Mouse (Mus musculus) lung, embryonic 15.5 days (tissue): ENCODE measurements around the gene Rarb. TPM values are rescaled to one million over a fixed set of nuclear protein-coding genes. Genes with fewer than 3 reads are reported as not detected.
A peak's percentile ranks its signal among the peaks of the same experiment; 100 is the strongest.

Source experiments
- ATAC-seq: fragments of 200-750 bp; cut with Nextera tagmentation; 2 replicates; pipeline ENCODE4 v1.8.0; 2017; ENCODE audit warnings: moderate number of reproducible peaks, borderline replicate concordance; ENCODE audit not compliant: low FRiP score, low TSS enrichment; ENCODE audit errors: extremely low read depth
- H3K27ac ChIP-seq: fragments of 300-500 bp; sonication (generic); 2 replicates; pipeline ENCODE4 v1.5.1; 2015; ENCODE audit warnings: moderate library complexity, mild to moderate bottlenecking, inconsistent platforms
- H3K27me3 ChIP-seq: fragments of 300-500 bp; sonication (generic); 2 replicates; pipeline ENCODE4 v1.6.1; 2015; ENCODE audit warnings: inconsistent platforms
- H3K36me3 ChIP-seq: fragments of 300-500 bp; sonication (generic); 2 replicates; pipeline ENCODE4 v1.6.1; 2015; ENCODE audit warnings: inconsistent platforms
- H3K4me1 ChIP-seq: fragments of 300-500 bp; sonication (generic); 2 replicates; pipeline ENCODE4 v1.6.1; 2015; ENCODE audit warnings: inconsistent platforms
- H3K4me2 ChIP-seq: fragments of 300-500 bp; sonication (generic); 2 replicates; pipeline ENCODE4 v1.6.1; 2015; ENCODE audit warnings: inconsistent platforms, mild to moderate bottlenecking, moderate library complexity
- H3K4me3 ChIP-seq: fragments of 300-500 bp; sonication (generic); 2 replicates; pipeline ENCODE4 v1.5.1; 2015; ENCODE audit warnings: mild to moderate bottlenecking, inconsistent platforms
- H3K9ac ChIP-seq: fragments of 300-500 bp; sonication (generic); 2 replicates; pipeline ENCODE4 v1.6.1; 2015; ENCODE audit warnings: inconsistent platforms
- H3K9me3 ChIP-seq: fragments of 300-500 bp; sonication (generic); 2 replicates; pipeline ENCODE4 v1.6.1; 2016; ENCODE audit warnings: inconsistent platforms
- WGBS: fragments of 180-500 bp; shearing (Covaris S2); methylation state at CpG from one replicate; pipeline ENCODE4 v1.1.7; 2015; 5-methylcytosine and 5-hydroxymethylcytosine counted together
- polyA plus RNA-seq: library from polyadenylated mRNA; unstranded; fragments of >200 nt; fragmentation: Nextera tagmentation; extraction: Ambion mirVana; gene quantifications from 2 replicates; pipeline ENCODE4 v1.2.1, GENCODE M21; 2015

Rarb gene
- polyA plus RNA-seq, 1 experiment from 2014 or later = 14.5 TPM

DNA sequence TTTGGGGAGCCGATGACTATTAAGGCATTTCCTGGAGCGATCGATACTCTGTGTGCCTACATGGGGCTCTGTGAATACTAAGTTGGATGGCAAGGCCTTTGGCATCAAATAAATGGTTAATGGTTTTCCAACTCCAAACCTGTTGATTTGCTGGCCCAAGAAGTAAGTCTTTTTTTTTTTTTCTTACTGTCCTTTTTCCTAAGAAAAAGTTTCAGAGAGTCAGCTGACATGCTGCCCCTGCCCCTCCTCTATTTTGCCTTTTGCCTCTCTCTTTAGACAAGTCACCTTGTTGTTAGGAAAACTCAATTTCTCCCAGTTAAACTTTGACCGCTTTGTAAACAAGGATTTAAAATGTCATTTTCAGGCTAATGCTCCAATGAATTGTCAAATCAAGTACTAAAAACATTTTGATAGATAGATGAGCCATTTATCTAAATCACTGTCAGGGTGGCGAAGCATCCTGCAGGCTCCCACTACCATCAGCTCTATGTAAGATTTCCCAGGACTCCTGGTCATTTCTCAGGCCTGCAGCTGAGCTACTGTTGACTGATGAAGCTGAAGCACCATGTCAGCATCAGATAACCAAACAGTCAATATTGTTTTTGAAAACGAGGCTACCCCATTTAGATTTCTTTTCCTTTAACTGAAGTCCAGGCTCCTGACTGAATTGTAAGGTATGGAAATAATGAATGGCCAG is 245.3 kb downstream of the Rarb start:
- H3K27me3 ChIP-seq = no peaks in the 10 kb centered on the region
- peaks cover 13% of the 10 kb centered on the region for H3K4me1 ChIP-seq
- no peak for ATAC-seq
- H3K9me3 ChIP-seq = no peaks in the 10 kb centered on the region
- no peak overlapping the region for H3K9ac ChIP-seq
- no peaks in the 10 kb centered on the region for H3K36me3 ChIP-seq
- peak overlapping the region; percentile 53 for H3K4me3 ChIP-seq
- peak overlapping the region; percentile 27 for H3K27ac ChIP-seq
- peak overlapping the region; percentile 81 for H3K4me2 ChIP-seq
- 36% methylated on average over 6 of the region's 6 CpGs for WGBS

DNA sequence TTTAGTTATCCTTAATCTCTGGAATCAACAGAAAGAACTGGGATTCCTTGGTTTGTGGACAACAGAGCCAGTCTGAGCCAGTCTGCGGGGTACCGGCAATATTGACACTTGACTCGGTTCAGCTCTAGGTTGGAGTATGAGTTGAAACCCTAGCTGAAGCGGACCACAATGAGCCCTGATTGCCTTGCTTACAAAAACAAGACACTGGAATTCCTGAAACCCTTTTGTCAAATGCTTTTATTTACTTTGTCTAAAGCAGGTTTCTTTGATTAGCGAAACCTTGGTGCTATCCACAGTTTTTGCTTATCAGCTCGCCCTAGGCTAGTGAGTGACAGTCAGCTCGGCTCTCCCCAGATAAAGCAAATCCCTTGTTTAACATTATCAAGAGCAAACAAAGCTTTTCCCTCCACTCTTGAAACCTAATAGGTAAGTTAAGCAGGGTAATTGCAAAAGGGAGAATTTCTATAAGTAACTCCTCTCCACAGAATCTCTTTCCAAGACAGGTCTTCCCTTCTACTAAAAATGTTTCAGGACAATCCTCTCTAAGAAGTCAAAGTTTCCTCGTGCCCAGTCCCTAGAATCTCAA is 246.1 kb downstream of the Rarb start:
- 28% methylated on average over 8 of the region's 8 CpGs for WGBS
- peak overlapping the region; percentile 81 for H3K4me2 ChIP-seq

DNA sequence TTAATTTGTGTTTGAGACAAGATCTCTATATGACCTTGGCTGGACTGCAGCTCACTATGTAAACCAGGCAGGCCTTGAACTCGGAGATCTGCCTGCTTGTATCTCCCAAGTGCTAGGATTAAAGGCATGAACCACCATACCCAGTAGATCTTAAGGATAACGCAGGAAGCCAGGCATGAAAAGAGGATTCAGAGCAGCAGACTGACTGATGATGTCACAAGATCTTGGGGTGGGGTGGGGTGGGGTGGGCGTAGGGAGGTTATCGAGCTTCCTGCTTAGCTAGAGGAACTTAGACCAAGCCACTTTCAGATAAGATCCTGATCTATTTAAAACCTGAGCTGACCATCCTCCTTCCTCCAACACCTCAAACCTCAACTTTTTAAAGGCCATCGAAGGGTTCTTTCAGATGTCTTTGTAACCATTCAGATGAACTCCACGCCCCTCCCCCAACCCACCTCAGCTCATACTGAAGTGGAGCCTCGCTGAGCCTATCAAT is 249.4 kb downstream of the Rarb start:
- Histone ChIP-seq H3K36me3 (no peaks in the 10 kb centered on the region), H3K27me3 (no peaks in the 10 kb centered on the region), H3K9ac (no peak overlapping the region), H3K4me2 (no peak overlapping the region), H3K27ac (no peak overlapping the region), H3K4me1 (peaks cover 13% of the 10 kb centered on the region), H3K9me3 (no peaks in the 10 kb centered on the region), H3K4me3 (no peak overlapping the region)
- ATAC-seq = no peak
- 29% methylated on average over 7 of the region's 7 CpGs for WGBS

More for the DNA sequence above, 246.1 kb downstream of the Rarb start:
- no peak for ATAC-seq
- Histone ChIP-seq H3K27me3 (no peaks in the 10 kb centered on the region), H3K4me3 (peak overlapping the region; percentile 53), H3K4me1 (peaks cover 13% of the 10 kb centered on the region), H3K9me3 (no peaks in the 10 kb centered on the region), H3K27ac (no peak overlapping the region; the same call in 1 of the 2 replicates), H3K36me3 (no peaks in the 10 kb centered on the region), H3K9ac (no peak overlapping the region)

DNA sequence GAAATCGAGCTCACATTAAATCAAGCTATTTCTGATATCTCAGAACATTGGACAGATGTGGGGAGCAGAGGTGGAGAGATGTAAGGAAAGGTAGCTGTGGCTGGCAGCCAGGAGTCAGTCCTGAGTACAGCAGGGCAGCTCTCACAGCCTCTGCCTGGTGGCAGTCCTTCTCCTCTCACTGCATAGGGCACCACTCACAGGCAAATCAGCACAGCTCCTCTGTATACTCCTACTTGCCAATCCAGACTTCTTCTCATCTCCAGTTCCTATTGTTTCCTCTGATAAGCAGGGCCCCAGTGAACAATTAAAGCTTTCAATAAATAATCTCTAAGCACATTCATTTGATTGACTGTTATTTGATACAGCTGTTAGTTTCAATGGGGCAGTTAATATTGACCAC is 252.0 kb downstream of the Rarb start:
- ATAC-seq = no peak
- Histone ChIP-seq H3K4me2 (no peak overlapping the region), H3K27ac (no peak overlapping the region), H3K36me3 (no peaks in the 10 kb centered on the region), H3K4me1 (no peaks in the 10 kb centered on the region), H3K9ac (no peak overlapping the region), H3K27me3 (no peaks in the 10 kb centered on the region), H3K9me3 (no peaks in the 10 kb centered on the region), H3K4me3 (no peak overlapping the region)
- 70% methylated on average over 1 of the region's 1 CpGs for WGBS

DNA sequence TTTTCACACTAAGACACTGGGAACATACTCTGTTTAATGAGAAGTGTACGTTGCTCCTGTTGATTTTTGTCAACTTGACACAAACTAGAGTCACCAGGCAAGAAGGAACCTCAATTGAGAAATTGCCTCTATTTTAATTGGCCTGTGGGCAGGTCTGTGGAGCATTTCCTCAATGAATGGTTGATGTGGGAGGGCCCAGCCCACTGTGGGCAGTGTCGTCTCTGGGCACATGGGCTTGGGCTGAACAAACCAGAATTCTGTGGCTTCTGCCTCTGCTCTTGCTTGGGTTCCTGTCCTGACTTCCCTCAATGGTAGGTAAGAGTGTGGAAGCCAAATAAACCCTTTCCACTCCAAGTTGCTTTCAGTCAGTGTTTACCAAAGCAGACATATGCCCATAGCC is 255.0 kb downstream of the Rarb start:
- Histone ChIP-seq H3K36me3 (no peaks in the 10 kb centered on the region), H3K27ac (no peak overlapping the region), H3K9ac (no peak overlapping the region), H3K4me2 (no peak overlapping the region), H3K4me1 (peaks cover 12% of the 10 kb centered on the region), H3K9me3 (no peaks in the 10 kb centered on the region), H3K27me3 (no peaks in the 10 kb centered on the region), H3K4me3 (no peak overlapping the region)
- WGBS = 67% methylated on average over 2 of the region's 2 CpGs
- no peak for ATAC-seq

DNA sequence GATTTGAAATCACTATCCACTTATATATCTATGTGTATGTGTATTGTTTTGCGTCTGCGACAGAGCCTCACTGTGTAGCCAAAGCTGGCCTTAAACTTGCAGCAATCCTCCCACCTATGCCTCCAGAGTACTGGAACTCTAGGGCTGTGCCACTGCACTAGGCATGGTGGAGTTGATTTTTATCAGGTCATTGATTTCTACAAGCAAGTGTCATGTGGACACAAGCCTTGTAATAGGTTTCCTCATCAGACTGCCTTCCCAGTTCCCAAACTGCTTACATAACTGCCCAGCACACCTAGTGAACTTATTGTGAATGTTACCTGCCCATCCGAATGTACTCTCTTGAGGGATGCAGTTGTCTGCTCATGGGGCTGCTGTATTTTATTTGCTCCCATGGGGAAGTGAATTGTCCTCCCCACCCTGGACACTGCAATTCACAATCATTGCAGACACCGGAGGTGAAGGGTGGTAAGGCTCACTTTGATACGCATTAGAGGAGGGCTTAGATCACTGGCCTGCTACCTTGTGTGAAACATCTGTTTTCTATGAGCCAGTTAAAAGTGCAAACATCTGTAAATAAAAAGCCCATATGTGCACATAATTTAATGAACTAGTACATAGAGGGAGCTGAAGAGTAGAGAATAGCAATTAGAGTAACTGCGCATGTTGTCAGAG is 257.3 kb downstream of the Rarb start:
- Histone ChIP-seq H3K4me3 (no peak overlapping the region), H3K36me3 (no peaks in the 10 kb centered on the region), H3K27ac (no peak overlapping the region), H3K4me2 (no peak overlapping the region), H3K9ac (no peak overlapping the region), H3K4me1 (peaks cover 32% of the 10 kb centered on the region), H3K9me3 (no peaks in the 10 kb centered on the region), H3K27me3 (no peaks in the 10 kb centered on the region)
- 86% methylated on average over 6 of the region's 6 CpGs for WGBS
- no peak for ATAC-seq

DNA sequence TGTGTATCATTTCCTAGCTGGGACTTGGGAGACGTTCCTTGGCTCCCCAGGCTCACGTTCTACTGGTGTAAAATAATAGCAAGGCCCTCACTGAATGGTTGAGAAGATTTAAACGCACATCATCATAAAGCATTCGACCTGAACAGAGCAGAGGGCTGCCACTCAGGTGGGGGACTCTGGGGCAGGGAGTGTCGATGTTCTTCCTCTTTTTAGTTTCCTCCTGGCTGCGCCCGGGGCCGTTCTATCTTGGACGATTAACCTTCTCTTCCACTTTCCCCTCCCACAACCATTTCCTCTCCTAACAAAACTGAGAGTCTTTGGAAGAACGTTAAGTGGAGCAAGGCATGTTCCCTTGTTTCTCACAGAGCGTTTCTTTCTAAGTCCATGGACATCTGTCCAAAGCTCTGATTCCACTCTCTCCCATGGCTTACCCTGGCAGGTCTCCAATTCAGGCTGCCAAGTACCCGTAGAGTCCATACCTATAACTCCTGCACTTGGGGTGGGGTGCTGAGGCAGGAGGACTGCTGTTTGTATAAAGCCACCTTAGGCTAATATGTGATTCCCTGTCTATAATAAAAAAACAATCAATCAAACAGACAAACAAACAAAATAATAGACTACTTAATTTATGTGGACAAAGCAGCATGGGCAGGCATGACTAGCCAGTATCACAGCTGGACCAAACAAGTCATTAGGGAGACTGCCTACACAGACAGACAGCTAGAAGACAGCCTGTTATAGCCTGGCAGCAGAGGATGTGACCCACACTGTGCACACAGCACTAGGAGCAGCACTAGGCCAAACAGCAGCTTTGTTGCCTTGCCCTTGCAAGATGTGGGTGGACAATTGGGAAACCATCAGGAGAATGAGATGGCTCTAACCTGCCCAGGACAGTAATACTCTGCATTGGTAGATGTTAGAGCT is 259.4 kb downstream of the Rarb start:
- Histone ChIP-seq H3K4me2 (no peak overlapping the region), H3K36me3 (no peaks in the 10 kb centered on the region), H3K4me1 (peaks cover 44% of the 10 kb centered on the region), H3K27ac (no peak overlapping the region), H3K4me3 (no peak overlapping the region), H3K9me3 (no peaks in the 10 kb centered on the region), H3K9ac (no peak overlapping the region), H3K27me3 (no peaks in the 10 kb centered on the region)
- WGBS = 41% methylated on average over 12 of the region's 12 CpGs
- 0 out of 2 replicates have a peak, but pooled peaks have one; percentile 28 for ATAC-seq

DNA sequence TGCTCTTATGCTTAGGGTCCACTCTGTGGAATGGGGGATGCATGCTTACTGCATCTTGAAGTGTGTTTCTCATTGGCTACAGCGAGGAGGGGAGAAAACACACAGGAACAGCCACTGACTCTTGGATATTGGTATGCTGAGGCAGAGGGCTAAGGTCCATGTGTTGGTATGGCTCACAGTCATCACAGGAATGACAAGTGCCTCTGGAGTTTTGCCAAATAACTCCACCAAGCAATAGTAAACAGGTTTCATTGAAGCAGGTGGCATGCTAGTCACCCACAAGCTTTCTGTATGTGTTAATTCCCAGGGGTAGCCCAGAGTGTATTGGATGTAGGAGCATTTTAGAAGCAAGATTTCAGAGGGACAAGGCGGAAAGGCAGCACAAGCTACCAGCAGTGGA is 260.9 kb downstream of the Rarb start:
- Histone ChIP-seq H3K4me1 (peaks cover 50% of the 10 kb centered on the region), H3K4me3 (no peak overlapping the region), H3K27me3 (no peaks in the 10 kb centered on the region), H3K36me3 (no peaks in the 10 kb centered on the region), H3K27ac (no peak overlapping the region), H3K4me2 (no peak overlapping the region), H3K9ac (no peak overlapping the region), H3K9me3 (no peaks in the 10 kb centered on the region)
- peak; percentile 49; the same call in 1 of the 2 replicates for ATAC-seq
- 83% methylated on average over 2 of the region's 2 CpGs for WGBS

DNA sequence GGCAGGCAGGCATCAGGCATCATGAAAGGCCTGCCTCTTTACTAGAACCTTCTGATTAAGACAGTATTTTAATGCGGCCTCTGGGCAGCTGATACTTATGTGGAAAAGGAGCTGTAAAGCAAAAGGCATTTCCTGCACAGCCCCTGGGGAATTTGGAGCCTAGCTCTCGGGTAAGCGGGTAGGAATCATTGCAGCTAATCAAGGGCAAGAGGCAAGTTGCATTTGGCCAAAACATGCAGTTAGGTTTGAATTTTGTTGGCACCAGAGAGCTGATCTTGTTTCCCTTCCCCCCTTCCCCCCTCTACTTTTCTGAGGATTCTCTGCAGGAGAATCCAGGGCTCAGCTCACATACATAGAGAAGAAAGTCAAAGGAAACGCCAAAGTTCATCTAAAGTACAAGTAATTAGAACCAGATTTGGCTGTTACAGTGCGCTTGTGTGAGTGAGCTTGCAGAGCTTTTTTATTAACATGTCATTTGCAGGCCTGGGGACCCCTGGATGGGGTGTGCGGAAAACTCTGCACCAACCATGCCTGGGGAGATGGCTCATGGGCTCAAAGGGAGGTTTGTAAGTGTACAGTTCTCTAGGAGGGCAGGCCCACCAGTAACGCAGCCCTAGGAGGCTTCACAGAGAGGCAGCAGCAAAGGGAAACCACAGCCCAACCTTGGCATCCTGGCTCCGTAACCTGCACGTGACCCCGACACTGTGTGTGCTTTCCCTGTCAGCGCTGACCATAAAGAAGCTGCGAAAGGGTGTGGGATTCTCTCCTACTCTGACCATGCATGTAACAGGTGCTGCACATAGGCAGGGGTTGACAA is 264.1 kb downstream of the Rarb start:
- Histone ChIP-seq H3K4me1 (peaks cover 50% of the 10 kb centered on the region), H3K4me3 (no peak overlapping the region), H3K9ac (no peak overlapping the region), H3K36me3 (no peaks in the 10 kb centered on the region), H3K27ac (peak overlapping the region; percentile 60), H3K9me3 (no peaks in the 10 kb centered on the region), H3K27me3 (no peaks in the 10 kb centered on the region), H3K4me2 (no peak overlapping the region)
- 0 out of 2 replicates have a peak, but pooled peaks have one; percentile 33 for ATAC-seq
- WGBS = 26% methylated on average over 12 of the region's 12 CpGs

DNA sequence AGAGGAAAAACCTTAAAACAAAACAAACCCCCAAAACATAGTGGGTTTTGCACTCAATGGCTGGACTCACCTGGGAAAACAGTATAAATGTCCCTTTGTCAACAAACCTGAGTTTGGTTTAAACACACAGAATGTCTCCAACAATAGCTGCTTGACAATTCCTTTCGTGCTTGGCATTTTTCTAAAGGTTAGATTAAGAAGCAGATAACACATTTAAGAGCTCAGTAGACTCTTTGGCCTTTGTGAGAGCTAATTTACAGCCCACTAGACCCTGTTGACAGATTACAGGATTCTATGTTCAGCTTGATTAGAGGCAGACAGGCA is 264.7 kb downstream of the Rarb start:
- no peak overlapping the region for H3K9ac ChIP-seq
- WGBS = 30% methylated on average over 1 of the region's 1 CpGs
- H3K36me3 ChIP-seq = no peaks in the 10 kb centered on the region
- H3K27me3 ChIP-seq = no peaks in the 10 kb centered on the region
- peak overlapping the region; percentile 60 for H3K27ac ChIP-seq
- no peak overlapping the region for H3K4me3 ChIP-seq
- no peak overlapping the region for H3K4me2 ChIP-seq
- H3K4me1 ChIP-seq = peaks cover 44% of the 10 kb centered on the region
- no peaks in the 10 kb centered on the region for H3K9me3 ChIP-seq
- ATAC-seq = peak; percentile 46; the same call in 1 of the 2 replicates

DNA sequence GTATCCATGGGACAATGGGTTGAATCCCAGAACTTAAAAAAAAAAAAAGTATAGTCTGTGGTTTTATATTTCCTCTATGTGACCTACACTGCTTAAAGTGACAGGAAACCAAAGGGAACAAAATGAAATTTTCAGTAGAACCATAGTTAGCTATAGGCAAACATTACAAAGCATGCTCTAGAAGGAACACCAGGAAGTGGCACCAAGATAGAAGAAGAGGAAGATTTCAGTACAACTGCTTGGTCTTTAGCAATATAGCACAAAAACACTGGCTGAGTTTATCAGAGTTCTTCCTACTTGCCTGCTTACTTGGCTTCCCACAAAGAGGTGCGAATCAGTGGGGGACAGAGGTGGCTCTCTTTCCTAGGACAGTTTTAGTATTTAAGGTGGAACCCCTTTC is 266.7 kb downstream of the Rarb start:
- Histone ChIP-seq H3K27ac (no peak overlapping the region), H3K4me3 (no peak overlapping the region), H3K4me2 (no peak overlapping the region), H3K9me3 (no peaks in the 10 kb centered on the region), H3K27me3 (no peaks in the 10 kb centered on the region), H3K4me1 (peaks cover 28% of the 10 kb centered on the region), H3K36me3 (no peaks in the 10 kb centered on the region), H3K9ac (no peak overlapping the region)
- 85% methylated on average over 1 of the region's 1 CpGs for WGBS
- ATAC-seq = no peak
